Mouse (Mus musculus): ENCODE measurements around the gene 4930516K23Rik. TPM values are rescaled to one million over a fixed set of nuclear protein-coding genes. Genes with fewer than 3 reads are reported as not detected.

The 4930516K23Rik gene
- polyA plus RNA-seq (2015; fragmentation: Nextera tagmentation; extraction: Ambion mirVana): not detected in 2 replicates

DNA sequence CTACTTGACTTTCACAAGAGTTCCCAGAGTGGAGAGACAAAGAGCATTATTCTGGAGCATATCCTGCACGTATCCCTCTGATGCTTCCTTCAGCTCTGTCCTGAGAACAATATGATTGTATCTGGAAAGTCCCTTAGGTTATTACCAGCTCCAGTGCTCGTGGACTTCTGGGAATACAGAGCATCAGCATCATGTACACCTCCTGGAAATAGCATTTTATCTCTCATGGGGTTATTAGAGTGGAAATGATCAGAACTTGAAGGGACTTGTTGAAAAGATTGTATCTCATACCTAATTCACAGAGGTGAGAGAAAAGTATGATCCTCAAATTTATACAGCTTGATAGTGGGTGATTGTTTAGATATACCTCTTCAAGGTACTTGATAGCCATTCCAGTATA is at the start of gene 4930516K23Rik:
4930516K23Rik (minus strand) TSS at position 101 of the 400 bp plus-strand sequence.
- H3K4me3 ChIP-seq (ENCODE audit: low read length): no peak within 1 kb of the TSS
- H3K27ac ChIP-seq (ENCODE audit: low read length): no peak within 1 kb of the TSS
- H3K4me1 ChIP-seq (ENCODE audit: control insufficient read depth, insufficient read depth, low read length): no peaks in the 10 kb centered on the region
- no peak for ATAC-seq
- no peaks in the 10 kb centered on the region for H3K36me3 ChIP-seq (ENCODE audit: control insufficient read depth, insufficient read depth, low read length)
- H3K27me3 ChIP-seq (replicated peaks; ENCODE audit: control insufficient read depth, insufficient read depth, low read length): no peaks in the 10 kb centered on the region
- no peak within 1 kb of the TSS for H3K4me2 ChIP-seq (ENCODE audit: low read depth, low read length)
- WGBS: 56% methylated on average over 2 of the region's 2 CpGs
- H3K9ac ChIP-seq (ENCODE audit: low read depth, low read length): no peak within 1 kb of the TSS
- H3K9me3 ChIP-seq (ENCODE audit: control insufficient read depth, low read length): no peaks in the 10 kb centered on the region

DNA sequence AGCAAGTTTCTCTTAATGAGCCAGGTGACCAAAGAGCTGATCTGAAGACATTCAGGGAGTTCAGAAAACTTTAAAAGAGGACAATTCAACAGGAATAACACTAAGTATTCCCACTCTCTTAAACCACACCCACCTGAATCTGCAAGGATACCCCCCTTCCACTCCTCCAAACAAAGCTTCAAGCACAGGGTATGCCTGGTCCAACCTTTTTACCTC is 43.4 kb upstream of the 4930516K23Rik start, which contains the start of gene Olfr646:
Olfr646 (plus strand) TSS at position 117 of the 216 bp plus-strand sequence.
- Histone ChIP-seq H3K9me3 (ENCODE audit: control insufficient read depth, low read length) (no peaks in the 10 kb centered on the region), H3K27me3 (replicated peaks; ENCODE audit: control insufficient read depth, insufficient read depth, low read length) (no peaks in the 10 kb centered on the region), H3K4me1 (ENCODE audit: control insufficient read depth, insufficient read depth, low read length) (no peaks in the 10 kb centered on the region), H3K9ac (ENCODE audit: low read depth, low read length) (no peak within 1 kb of the TSS), H3K27ac (ENCODE audit: low read length) (no peak within 1 kb of the TSS), H3K4me2 (ENCODE audit: low read depth, low read length) (no peak within 1 kb of the TSS), H3K4me3 (ENCODE audit: low read length) (no peak within 1 kb of the TSS), H3K36me3 (ENCODE audit: control insufficient read depth, insufficient read depth, low read length) (no peaks in the 10 kb centered on the region)
- no peak for ATAC-seq

DNA sequence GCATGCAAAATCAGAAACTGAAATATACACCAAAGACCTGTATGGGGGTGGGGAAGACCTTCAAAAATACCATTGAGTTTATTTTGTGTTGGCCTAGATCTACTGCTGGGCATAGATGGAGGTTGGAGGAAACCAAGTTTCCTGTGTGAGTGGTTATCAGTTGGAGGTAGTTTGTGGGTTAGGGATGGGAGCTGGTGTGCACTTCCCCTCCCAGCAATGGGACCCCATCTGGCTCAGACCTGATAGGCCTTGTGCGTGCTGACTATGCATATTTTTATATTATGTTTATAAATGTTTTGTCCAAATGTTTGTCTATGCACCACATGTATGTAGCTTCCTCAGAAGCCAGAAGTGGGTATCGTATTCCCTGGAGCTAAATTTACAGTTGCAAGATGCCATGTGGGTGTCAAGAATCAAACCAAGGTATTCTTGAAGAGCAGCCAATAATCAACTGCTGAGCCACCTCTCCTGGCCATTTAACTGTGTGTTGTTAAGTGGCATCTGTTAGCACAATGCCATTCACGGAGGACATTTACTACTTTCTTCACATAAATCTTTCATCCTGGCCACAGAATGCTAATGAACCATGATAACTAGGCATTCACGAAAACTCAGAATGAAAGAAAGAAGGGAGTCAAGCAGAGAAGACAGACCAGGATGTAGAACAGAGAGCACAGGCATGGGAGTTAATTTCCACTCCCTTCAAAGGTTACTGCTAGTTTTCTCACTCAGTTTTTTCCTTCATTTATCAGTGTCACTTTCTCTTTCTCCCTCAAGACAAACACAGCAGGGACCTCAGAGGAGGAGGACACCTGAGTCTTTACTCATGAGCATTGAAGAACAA is 42.9 kb upstream of the 4930516K23Rik start:
- WGBS: 43% methylated on average over 4 of the region's 4 CpGs
- no peak for ATAC-seq
- no peaks in the 10 kb centered on the region for H3K27me3 ChIP-seq (replicated peaks; ENCODE audit: control insufficient read depth, insufficient read depth, low read length)

DNA sequence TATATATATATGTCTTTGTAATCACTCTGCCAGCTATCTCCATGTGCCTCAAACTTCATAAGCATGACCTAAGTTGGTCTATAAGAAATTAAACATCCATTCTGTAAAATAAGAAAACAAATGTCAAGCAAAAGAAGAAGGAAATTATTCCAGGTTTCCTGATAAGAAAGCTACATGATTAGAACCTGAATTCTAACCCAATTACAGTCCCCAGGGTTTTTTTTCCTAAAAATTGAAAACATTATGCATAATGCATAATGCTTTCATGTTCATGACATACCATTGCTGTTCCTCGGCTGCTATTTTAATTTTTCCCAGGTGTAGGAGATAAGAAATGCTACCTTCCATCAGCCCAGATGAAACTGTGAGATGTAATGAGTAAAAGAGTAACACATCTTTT is 24.1 kb upstream of the 4930516K23Rik start, which contains the start of gene Olfr645:
Olfr645 (minus strand) TSS at position 101 of the 400 bp plus-strand sequence.
- Histone ChIP-seq H3K27ac (ENCODE audit: low read length) (no peak within 1 kb of the TSS), H3K27me3 (replicated peaks; ENCODE audit: control insufficient read depth, insufficient read depth, low read length) (no peaks in the 10 kb centered on the region), H3K9ac (ENCODE audit: low read depth, low read length) (no peak within 1 kb of the TSS), H3K9me3 (ENCODE audit: control insufficient read depth, low read length) (no peaks in the 10 kb centered on the region), H3K36me3 (ENCODE audit: control insufficient read depth, insufficient read depth, low read length) (no peaks in the 10 kb centered on the region), H3K4me2 (ENCODE audit: low read depth, low read length) (no peak within 1 kb of the TSS), H3K4me3 (ENCODE audit: low read length) (no peak within 1 kb of the TSS), H3K4me1 (ENCODE audit: control insufficient read depth, insufficient read depth, low read length) (no peaks in the 10 kb centered on the region)
- WGBS: 75% methylated on average over 1 of the region's 1 CpGs
- no peak for ATAC-seq

More for the DNA sequence above, 42.9 kb upstream of the 4930516K23Rik start:
- no peak overlapping the region for H3K4me3 ChIP-seq (ENCODE audit: low read length)
- H3K27ac ChIP-seq (ENCODE audit: low read length): no peak overlapping the region
- no peaks in the 10 kb centered on the region for H3K4me1 ChIP-seq (ENCODE audit: control insufficient read depth, insufficient read depth, low read length)
- H3K4me2 ChIP-seq (ENCODE audit: low read depth, low read length): no peak overlapping the region
- H3K9me3 ChIP-seq (ENCODE audit: control insufficient read depth, low read length): no peaks in the 10 kb centered on the region
- H3K36me3 ChIP-seq (ENCODE audit: control insufficient read depth, insufficient read depth, low read length): no peaks in the 10 kb centered on the region
- H3K9ac ChIP-seq (ENCODE audit: low read depth, low read length): no peak overlapping the region

DNA sequence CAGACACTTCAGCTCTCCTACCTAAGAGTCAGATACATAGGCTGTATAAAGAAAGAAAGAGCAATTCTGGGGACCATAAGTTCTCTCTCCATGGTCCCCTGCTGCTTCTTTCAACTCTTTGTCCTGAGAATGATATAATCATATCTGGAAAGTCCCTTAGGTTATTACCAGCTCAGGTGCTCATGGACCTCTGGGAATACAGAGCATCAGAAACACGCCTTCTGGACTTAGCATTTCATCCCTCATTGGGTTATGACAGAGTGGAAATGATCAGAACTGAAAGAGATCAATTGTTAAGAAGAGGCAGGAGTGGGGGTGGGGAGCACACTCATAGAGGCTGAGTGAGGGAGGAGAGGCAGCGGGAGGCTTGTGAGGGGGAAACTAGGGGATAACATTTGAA is 10.5 kb upstream of the 4930516K23Rik start, which contains the start of gene Olfr644:
Olfr644 (minus strand) TSS at position 101 of the 400 bp plus-strand sequence.
- Histone ChIP-seq H3K27ac (ENCODE audit: low read length) (no peak within 1 kb of the TSS), H3K36me3 (ENCODE audit: control insufficient read depth, insufficient read depth, low read length) (no peaks in the 10 kb centered on the region), H3K27me3 (replicated peaks; ENCODE audit: control insufficient read depth, insufficient read depth, low read length) (no peaks in the 10 kb centered on the region), H3K4me2 (ENCODE audit: low read depth, low read length) (no peak within 1 kb of the TSS), H3K9ac (ENCODE audit: low read depth, low read length) (no peak within 1 kb of the TSS), H3K4me3 (ENCODE audit: low read length) (no peak within 1 kb of the TSS), H3K9me3 (ENCODE audit: control insufficient read depth, low read length) (no peaks in the 10 kb centered on the region), H3K4me1 (ENCODE audit: control insufficient read depth, insufficient read depth, low read length) (no peaks in the 10 kb centered on the region)
- ATAC-seq: no peak
- 76% methylated on average over 2 of the region's 2 CpGs for WGBS

DNA sequence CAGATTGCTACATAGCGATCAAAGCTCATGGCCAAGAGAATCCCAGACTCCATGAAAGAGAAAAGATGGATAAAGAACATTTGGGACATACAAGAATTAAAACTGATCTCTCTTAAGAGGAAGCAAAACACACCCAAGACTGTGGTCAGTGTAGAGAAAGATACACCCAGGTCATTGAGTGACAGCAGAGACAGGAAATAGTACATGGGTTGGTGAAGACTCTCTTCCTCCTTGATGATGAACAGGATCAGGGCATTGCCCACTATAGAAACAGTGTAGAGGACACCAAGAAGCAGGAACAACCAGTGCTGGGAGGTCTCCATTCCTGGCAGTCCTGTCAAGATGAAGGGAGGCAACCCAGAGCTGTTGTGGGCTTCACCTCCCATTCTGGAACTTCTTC is 2.0 kb downstream of the 4930516K23Rik start:
- no peaks in the 10 kb centered on the region for H3K27me3 ChIP-seq (replicated peaks; ENCODE audit: control insufficient read depth, insufficient read depth, low read length)
- no peaks in the 10 kb centered on the region for H3K36me3 ChIP-seq (ENCODE audit: control insufficient read depth, insufficient read depth, low read length)
- H3K4me1 ChIP-seq (ENCODE audit: control insufficient read depth, insufficient read depth, low read length): no peaks in the 10 kb centered on the region
- no peaks in the 10 kb centered on the region for H3K9me3 ChIP-seq (ENCODE audit: control insufficient read depth, low read length)
- H3K9ac ChIP-seq (ENCODE audit: low read depth, low read length): no peak overlapping the region
- no peak overlapping the region for H3K4me3 ChIP-seq (ENCODE audit: low read length)
- ATAC-seq: no peak
- H3K4me2 ChIP-seq (ENCODE audit: low read depth, low read length): no peak overlapping the region
- H3K27ac ChIP-seq (ENCODE audit: low read length): no peak overlapping the region
- WGBS: 84% methylated on average over 1 of the region's 1 CpGs

DNA sequence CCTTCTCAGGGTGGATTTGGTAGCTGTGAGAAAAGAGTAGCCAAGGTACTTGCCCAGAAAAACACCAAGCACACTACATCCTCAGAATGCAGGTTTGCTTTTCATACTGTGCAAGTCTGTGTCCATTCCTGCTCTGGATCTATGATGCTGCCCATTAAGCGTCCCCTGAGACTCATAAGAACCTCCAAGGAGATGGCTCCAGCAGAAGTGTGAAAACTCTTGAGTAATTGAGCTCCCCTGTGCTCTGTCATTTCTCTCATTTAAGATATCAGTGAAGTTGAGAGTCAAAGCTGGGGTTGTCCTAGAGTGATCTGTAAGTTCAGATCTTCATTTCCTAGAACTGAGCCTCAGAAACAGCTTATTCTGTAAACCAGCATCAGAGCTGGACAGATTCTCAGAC is 8.7 kb downstream of the 4930516K23Rik start, which contains the start of gene Olfr642:
Olfr642 (minus strand) TSS at position 101 of the 400 bp plus-strand sequence.
- no peak within 1 kb of the TSS for H3K4me2 ChIP-seq (ENCODE audit: low read depth, low read length)
- no peak within 1 kb of the TSS for H3K4me3 ChIP-seq (ENCODE audit: low read length)
- no peak within 1 kb of the TSS for H3K27ac ChIP-seq (ENCODE audit: low read length)
- no peak within 1 kb of the TSS for H3K9ac ChIP-seq (ENCODE audit: low read depth, low read length)
- 83% methylated on average over 1 of the region's 1 CpGs for WGBS
- H3K36me3 ChIP-seq (ENCODE audit: control insufficient read depth, insufficient read depth, low read length): no peaks in the 10 kb centered on the region
- no peaks in the 10 kb centered on the region for H3K9me3 ChIP-seq (ENCODE audit: control insufficient read depth, low read length)
- no peaks in the 10 kb centered on the region for H3K27me3 ChIP-seq (replicated peaks; ENCODE audit: control insufficient read depth, insufficient read depth, low read length)
- H3K4me1 ChIP-seq (ENCODE audit: control insufficient read depth, insufficient read depth, low read length): no peaks in the 10 kb centered on the region
- no peak for ATAC-seq

DNA sequence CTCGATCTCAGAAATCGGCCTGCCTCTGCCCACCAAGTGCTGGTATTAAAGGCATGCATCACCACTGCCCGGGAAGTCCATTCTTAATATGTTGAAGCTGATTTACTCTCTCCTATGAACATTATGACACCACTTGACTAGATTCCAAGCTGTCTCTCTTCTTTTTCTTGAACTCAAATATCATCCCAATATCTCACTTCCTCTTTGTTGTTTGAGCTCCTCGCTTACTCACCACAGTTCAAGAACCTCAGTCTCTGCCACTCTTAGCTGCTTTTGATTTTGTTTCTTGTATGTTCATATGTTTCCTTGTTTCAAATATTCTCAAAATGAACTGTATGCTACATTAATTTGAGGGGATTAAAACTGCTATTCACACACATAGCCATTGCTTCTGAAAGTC is 10.5 kb downstream of the 4930516K23Rik start:
- Histone ChIP-seq H3K27me3 (replicated peaks; ENCODE audit: control insufficient read depth, insufficient read depth, low read length) (no peaks in the 10 kb centered on the region), H3K27ac (ENCODE audit: low read length) (no peak overlapping the region), H3K9me3 (ENCODE audit: control insufficient read depth, low read length) (no peaks in the 10 kb centered on the region), H3K4me1 (ENCODE audit: control insufficient read depth, insufficient read depth, low read length) (no peaks in the 10 kb centered on the region), H3K9ac (ENCODE audit: low read depth, low read length) (no peak overlapping the region), H3K4me2 (ENCODE audit: low read depth, low read length) (no peak overlapping the region), H3K36me3 (ENCODE audit: control insufficient read depth, insufficient read depth, low read length) (no peaks in the 10 kb centered on the region), H3K4me3 (ENCODE audit: low read length) (no peak overlapping the region)
- no peak for ATAC-seq
- WGBS: 89% methylated on average over 4 of the region's 4 CpGs

DNA sequence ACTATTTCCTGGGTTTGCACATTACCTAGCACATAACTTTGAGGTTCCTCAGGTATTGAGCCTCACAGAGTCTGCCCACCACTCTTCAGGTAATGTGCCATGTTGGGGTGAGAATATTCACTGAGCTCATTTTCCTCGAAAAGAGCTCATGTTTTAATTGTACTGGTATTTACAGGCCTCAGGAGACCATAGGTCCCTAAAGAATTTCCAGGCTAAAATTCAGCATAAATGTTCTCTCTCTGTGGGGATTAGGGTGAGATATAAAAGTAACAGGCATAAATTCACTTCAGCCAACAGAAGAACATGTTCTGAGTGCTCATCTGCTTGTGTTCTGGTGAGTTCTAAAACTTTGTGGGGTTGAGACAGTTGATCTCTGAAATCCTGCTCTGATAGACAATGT is 26.1 kb downstream of the 4930516K23Rik start, which contains the start of gene Olfr641:
Olfr641 (plus strand) TSS at position 301 of the 400 bp plus-strand sequence.
- no peak within 1 kb of the TSS for H3K4me3 ChIP-seq (ENCODE audit: low read length)
- no peak for ATAC-seq
- no peak within 1 kb of the TSS for H3K9ac ChIP-seq (ENCODE audit: low read depth, low read length)
- no peaks in the 10 kb centered on the region for H3K36me3 ChIP-seq (ENCODE audit: control insufficient read depth, insufficient read depth, low read length)
- H3K4me1 ChIP-seq (ENCODE audit: control insufficient read depth, insufficient read depth, low read length): no peaks in the 10 kb centered on the region
- H3K9me3 ChIP-seq (ENCODE audit: control insufficient read depth, low read length): no peaks in the 10 kb centered on the region
- no peaks in the 10 kb centered on the region for H3K27me3 ChIP-seq (replicated peaks; ENCODE audit: control insufficient read depth, insufficient read depth, low read length)
- no peak within 1 kb of the TSS for H3K4me2 ChIP-seq (ENCODE audit: low read depth, low read length)
- H3K27ac ChIP-seq (ENCODE audit: low read length): no peak within 1 kb of the TSS
- WGBS: 76% methylated on average over 1 of the region's 1 CpGs

Data from intestine, embryonic 16.5 days (tissue).